Mouse (Mus musculus): Measurements from ENCODE around the gene Mfn2.

DNA sequence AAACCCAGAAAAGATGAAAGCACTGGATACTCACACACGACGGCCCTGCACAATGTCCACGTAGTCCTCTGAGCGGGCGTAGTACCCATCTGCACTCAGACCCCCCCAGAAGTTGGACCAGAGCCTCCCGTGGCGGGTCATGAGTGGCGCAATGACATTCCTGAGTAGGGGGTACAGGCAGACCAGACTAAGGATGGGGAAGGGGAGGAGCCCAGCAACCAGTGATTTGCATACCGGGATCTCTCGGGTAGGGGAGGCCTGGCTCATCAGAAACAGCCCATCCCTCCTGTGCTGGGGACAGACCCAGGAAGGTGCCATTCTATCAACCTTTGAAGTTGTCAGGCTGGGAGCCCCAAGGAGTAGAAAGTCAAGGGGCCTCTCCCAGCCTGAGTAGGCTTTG, 16.5 kb upstream of the Mfn2 start:
- TF ChIP-seq GABPA (IDR thresholded peaks at IDR 0.05; ENCODE audit: insufficient replicate concordance, low read depth, low read length), result no peak
- TF ChIP-seq TBP (conservative IDR thresholded peaks at IDR 0.05; ENCODE audit: low read depth, low read length), result no peak
- no peak for TF ChIP-seq MAX (IDR thresholded peaks at IDR 0.05; ENCODE audit: low read length)
- no peak for TF ChIP-seq HCFC1 (IDR thresholded peaks at IDR 0.05; ENCODE audit: low read depth, low read length)
- no peak for TF ChIP-seq TCF12 (IDR thresholded peaks at IDR 0.05; ENCODE audit: low read depth, low read length)
- TF ChIP-seq POLR2A (IDR thresholded peaks at IDR 0.05; ENCODE audit: low read depth, low read length), result no peak
- no peak for TF ChIP-seq USF1 (IDR thresholded peaks at IDR 0.05; ENCODE audit: low read depth, low read length)
- TF ChIP-seq NELFE (IDR thresholded peaks at IDR 0.05; ENCODE audit: low read depth, low read length), result no peak
- no peak for TF ChIP-seq CTCF (conservative IDR thresholded peaks at IDR 0.05 in 1 of 2, IDR thresholded peaks at IDR 0.05 in 1 of 2; ENCODE audit: low read depth in 2 of 2, low read length in 2 of 2)
- no peak for TF ChIP-seq ZNF384 (IDR thresholded peaks at IDR 0.05; ENCODE audit: low read depth, low read length)
- no peak for TF ChIP-seq IRF4 (IDR thresholded peaks at IDR 0.05; ENCODE audit: low read depth, low read length)

Data from CH12.LX (cell line).